Mouse (Mus musculus) ES-E14 (cell line): ENCODE measurements around the gene Osbpl8. TPM values are rescaled to one million over a fixed set of nuclear protein-coding genes. Genes with fewer than 3 reads are reported as not detected.

Experiments
- DNase-seq: peaks from one replicate; pipeline ENCODE4 v3.0.0-alpha.2; 2013; ENCODE audit warnings: low read depth, low spot score
- H3K27ac ChIP-seq: 2 replicates; pipeline ENCODE4 v1.5.1; 2012; ENCODE audit warnings: low read depth, mild to moderate bottlenecking, low read length, moderate library complexity, mixed read lengths; ENCODE audit not compliant: poor library complexity, insufficient read depth, severe bottlenecking
- H3K36me3 ChIP-seq: 2 replicates; pipeline ENCODE4 v1.6.1; 2012; ENCODE audit warnings: mild to moderate bottlenecking, low read length, moderate library complexity, mixed read lengths; ENCODE audit not compliant: control insufficient read depth, poor library complexity, insufficient read depth, severe bottlenecking
- H3K4me1 ChIP-seq, 2 experiments: fragments of 150-350 bp in 1 of 2; sonication (generic) in 1 of 2; 2 replicates each; pipeline ENCODE4 v1.6.1; 2012; ENCODE audit warnings: low read length in 2 of 2, mild to moderate bottlenecking in 1 of 2, mixed read lengths in 1 of 2; ENCODE audit not compliant: control insufficient read depth in 2 of 2, insufficient read depth in 2 of 2, poor library complexity in 1 of 2
- H3K4me3 ChIP-seq, 2 experiments: fragments of 150-350 bp in 1 of 2; sonication (generic) in 1 of 2; 2 replicates each; pipeline ENCODE4 v1.5.1; 2012; ENCODE audit warnings: low read length in 2 of 2, low read depth in 1 of 2, mild to moderate bottlenecking in 1 of 2, mixed read lengths in 1 of 2; ENCODE audit not compliant: insufficient read depth in 1 of 2, poor library complexity in 1 of 2, severe bottlenecking in 1 of 2
- H3K9ac ChIP-seq: 2 replicates; pipeline ENCODE4 v1.6.1; 2012; ENCODE audit warnings: low read depth, mild to moderate bottlenecking, low read length, mixed read lengths; ENCODE audit not compliant: poor library complexity, insufficient read depth, severe bottlenecking
- H3K9me3 ChIP-seq: fragments of 150-350 bp; sonication (generic); 2 replicates; pipeline ENCODE4 v1.6.1; 2012; ENCODE audit warnings: low read depth, mild to moderate bottlenecking, low read length; ENCODE audit not compliant: control insufficient read depth, insufficient read depth
- CHD2 ChIP-seq: IDR thresholded peaks from 2 replicates; pipeline ENCODE4 v1.6.1; 2014; ENCODE audit warnings: mild to moderate bottlenecking, low read depth, low read length, inconsistent platforms
- HCFC1 ChIP-seq: IDR thresholded peaks from 2 replicates; pipeline ENCODE4 v1.6.1; 2012; ENCODE audit warnings: low read length, inconsistent platforms, borderline replicate concordance; ENCODE audit not compliant: insufficient read depth
- MAFK ChIP-seq: IDR thresholded peaks from 2 replicates; pipeline ENCODE4 v1.6.1; 2014; ENCODE audit warnings: mild to moderate bottlenecking, low read depth, low read length, inconsistent platforms; ENCODE audit not compliant: insufficient read depth
- ZC3H11A ChIP-seq: IDR thresholded peaks from 2 replicates; pipeline ENCODE4 v1.6.1; 2012; ENCODE audit warnings: low read depth, mild to moderate bottlenecking, inconsistent platforms, low read length, borderline replicate concordance
- ZNF384 ChIP-seq: IDR thresholded peaks from 2 replicates; pipeline ENCODE4 v1.6.1; 2012; ENCODE audit warnings: low read depth, low read length, inconsistent platforms
- in situ Hi-C, 2 experiments: fragments of 600-800 bp; cut with MboI; formaldehyde crosslinking; loops; one replicate each; pipeline ENCODE4 v1.15.1; 2025; ENCODE audit warnings: low sequenced_read_pairs in 2 of 2, inconsistent platforms in 1 of 2; ENCODE audit not compliant: unreplicated experiment in 2 of 2
- total RNA-seq: library from RNA; depleted of rRNA; stranded (reverse); fragments of 300-350 nt; gene quantifications from 2 replicates; pipeline ENCODE4 v1.2.3, GENCODE M21; 2012

Gene Osbpl8
- total RNA-seq, 1 experiment, result 20.7 TPM

- in situ Hi-C loops, result no loop called here
- no peaks in the 10 kb centered on the region for H3K4me1 ChIP-seq
- no peaks in the 10 kb centered on the region for H3K9me3 ChIP-seq
- no peak overlapping the region for H3K27ac ChIP-seq
- no peak overlapping the region for H3K9ac ChIP-seq
- no peaks in the 10 kb centered on the region for H3K36me3 ChIP-seq
- H3K4me3 ChIP-seq, result no peak overlapping the region
- DNase-seq, result no peak
- TF ChIP-seq ZC3H11A (no peak), MAFK (no peak), CHD2 (no peak), ZNF384 (no peak), HCFC1 (no peak)
These were observed 144.4 kb downstream of the Osbpl8 start for GRCm38 (mm10) chr10:111308850-111309501.

- DNase-seq, result peak; percentile 17
- no peak for TF ChIP-seq ZNF384
- TF ChIP-seq HCFC1, result no peak
- TF ChIP-seq ZC3H11A, result no peak
- no peak for TF ChIP-seq CHD2
- TF ChIP-seq MAFK, result no peak
- Histone ChIP-seq H3K4me1 (no peaks in the 10 kb centered on the region), H3K4me3 (no peak overlapping the region), H3K27ac (no peak overlapping the region), H3K36me3 (no peaks in the 10 kb centered on the region), H3K9me3 (no peaks in the 10 kb centered on the region), H3K9ac (no peak overlapping the region)
- in situ Hi-C loops, result no loop called here
These were observed 148.7 kb downstream of the Osbpl8 start for GRCm38 (mm10) chr10:111313282-111313681.

GRCm38 (mm10) chr10:111314636-111315395 is 150.3 kb downstream of the Osbpl8 start:
- H3K4me3 ChIP-seq, result no peak overlapping the region
- no peak overlapping the region for H3K27ac ChIP-seq
- no peak overlapping the region for H3K9ac ChIP-seq
- TF ChIP-seq ZNF384, result no peak
- TF ChIP-seq HCFC1, result no peak
- no peak for TF ChIP-seq CHD2
- no peak for TF ChIP-seq MAFK
- no peak for TF ChIP-seq ZC3H11A
- in situ Hi-C loops, result no loop called here
- H3K36me3 ChIP-seq, result no peaks in the 10 kb centered on the region
- H3K4me1 ChIP-seq, result no peaks in the 10 kb centered on the region
- no peak for DNase-seq
- no peaks in the 10 kb centered on the region for H3K9me3 ChIP-seq

- H3K36me3 ChIP-seq, result no peaks in the 10 kb centered on the region
- no peak for TF ChIP-seq ZNF384
- no peak for TF ChIP-seq CHD2
- no peaks in the 10 kb centered on the region for H3K9me3 ChIP-seq
- H3K4me1 ChIP-seq, result no peaks in the 10 kb centered on the region
- H3K4me3 ChIP-seq, result no peak overlapping the region
- in situ Hi-C loops, result no loop called here
- no peak for DNase-seq
- H3K9ac ChIP-seq, result no peak overlapping the region
- no peak overlapping the region for H3K27ac ChIP-seq
These were observed 151.4 kb downstream of the Osbpl8 start for GRCm38 (mm10) chr10:111315940-111316339.
